Mouse (Mus musculus): Measurements from ENCODE around the gene Olfr1157.

DNA sequence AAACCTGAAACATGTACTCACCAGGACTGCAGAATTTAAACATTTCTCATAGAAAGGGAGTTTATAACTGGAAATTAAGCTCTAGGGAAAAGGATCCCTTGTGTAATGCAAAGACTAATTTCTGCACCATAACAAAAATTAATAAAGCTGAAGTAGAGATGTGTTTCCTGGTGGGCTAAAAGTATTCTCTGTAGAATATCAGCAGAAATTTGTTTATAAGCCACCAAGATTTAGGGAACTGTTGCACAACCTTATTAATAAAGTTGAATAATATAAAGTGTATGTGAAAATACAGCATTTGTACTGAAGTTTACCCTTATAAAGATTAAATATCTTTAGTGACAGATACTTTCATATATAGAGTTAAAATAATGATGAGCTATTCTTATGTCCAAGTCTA lies 15.1 kb downstream of the Olfr1157 start, which contains the start of gene Olfr1156:
- TF ChIP-seq CTCF (IDR thresholded peaks at IDR 0.05; ENCODE audit: control insufficient read depth, insufficient read depth, insufficient replicate concordance, low read depth, low read length) (no peak), POLR2A (IDR thresholded peaks at IDR 0.05; ENCODE audit: control insufficient read depth, low read depth, low read length) (no peak)
